Mouse (Mus musculus): ENCODE data around the gene Aktip. TPM values are rescaled to one million over a fixed set of nuclear protein-coding genes. Genes with fewer than 3 reads are reported as not detected.

Aktip gene
- total and polyA plus RNA-seq, 3 experiments, result 9.3 to 13.4 (median 13.3) TPM

DNA sequence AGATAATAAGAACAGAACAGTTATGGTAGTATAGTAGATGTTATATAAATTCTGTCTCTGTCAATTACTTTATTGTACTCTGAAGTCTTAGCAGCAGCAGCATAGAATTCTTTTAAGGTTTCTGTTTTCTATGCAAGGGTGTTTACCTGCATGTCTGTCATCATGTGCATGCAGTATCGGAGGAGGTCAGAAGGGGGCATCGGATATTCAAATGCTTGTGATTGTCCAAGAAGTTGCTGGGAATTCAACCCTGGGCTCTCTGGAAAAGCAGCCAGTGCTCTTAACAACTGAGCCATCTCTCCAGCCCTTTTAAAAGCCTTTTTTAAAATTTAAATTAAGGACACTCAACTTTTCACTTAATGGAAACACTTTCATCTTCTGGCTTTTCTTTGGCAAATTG lies 120.1 kb downstream of the Aktip start:
- H3K36me3 ChIP-seq (replicated peaks in 1 of 2; ENCODE audit: control insufficient read depth in 1 of 2, insufficient read depth in 1 of 2, low read length in 1 of 2), result peaks cover 34 to 48% of the 10 kb centered on the region in 2 experiments
- no peak for DNase-seq (ENCODE audit: extremely low read depth)
- peaks cover 2% of the 10 kb centered on the region for H3K79me2 ChIP-seq (replicated peaks; ENCODE audit: control insufficient read depth, extremely low read depth, insufficient read depth, poor library complexity, severe bottlenecking)
- H3K4me3 ChIP-seq (replicated peaks in 1 of 3; ENCODE audit: low read depth in 2 of 3, low read length in 2 of 3, poor library complexity in 1 of 3), result no peak overlapping the region
- no peak overlapping the region for H3K27ac ChIP-seq (ENCODE audit: insufficient read depth, low read depth)
- TF ChIP-seq CTCF (conservative IDR thresholded peaks at IDR 0.05 in 1 of 2, IDR thresholded peaks at IDR 0.05 in 1 of 2; ENCODE audit: low read depth in 2 of 2, low read length in 2 of 2) (peak in 1 of 2 experiments; percentile 45; a peak in 2 of 4 replicates), ZNF384 (IDR thresholded peaks at IDR 0.05; ENCODE audit: low read depth, low read length) (no peak)
- peaks cover 4 to 28% of the 10 kb centered on the region in 2 experiments; a peak in 3 of 4 replicates for H3K4me1 ChIP-seq (ENCODE audit: control insufficient read depth in 1 of 2, insufficient read depth in 2 of 2)
- no peak overlapping the region for H3K9ac ChIP-seq (ENCODE audit: insufficient read depth, low read depth)
- H3K27me3 ChIP-seq (replicated peaks), result no peaks in the 10 kb centered on the region
- no peaks in the 10 kb centered on the region for H3K9me3 ChIP-seq (replicated peaks; ENCODE audit: low read length)
- H3K4me2 ChIP-seq (ENCODE audit: insufficient read depth, low read depth, poor library complexity, severe bottlenecking), result no peak overlapping the region
- in situ Hi-C loops (cut with MboI; ENCODE audit: low pct_ligation_motif_present, low pct_unique_long_range_greater_than_20kb, low sequenced_read_pairs), result no loop called here
- dilution Hi-C loops (cut with MboI; ENCODE audit: extremely low pct_ligation_motif_present, extremely low pct_unique_long_range_greater_than_20kb, low sequenced_read_pairs), result no loop called here

GRCm38 (mm10) chr8:91077077-91077867 lies 122.5 kb downstream of the Aktip start:
- TF ChIP-seq CHD2 (IDR thresholded peaks at IDR 0.05; ENCODE audit: low read length) (no peak), E2F4 (IDR thresholded peaks at IDR 0.05; ENCODE audit: insufficient replicate concordance, low read depth, low read length) (no peak), GABPA (IDR thresholded peaks at IDR 0.05; ENCODE audit: insufficient replicate concordance, low read depth, low read length) (no peak), JUN (IDR thresholded peaks at IDR 0.05; ENCODE audit: insufficient read depth, low read depth, low read length) (no peak), MXI1 (IDR thresholded peaks at IDR 0.05; ENCODE audit: low read depth, low read length) (no peak), MAFK (IDR thresholded peaks at IDR 0.05; ENCODE audit: insufficient replicate concordance, low read length) (no peak), KAT2A (IDR thresholded peaks at IDR 0.05; ENCODE audit: insufficient replicate concordance, low read length) (no peak), CTCF (conservative IDR thresholded peaks at IDR 0.05 in 1 of 2, IDR thresholded peaks at IDR 0.05 in 1 of 2; ENCODE audit: low read depth in 2 of 2, low read length in 2 of 2) (no peak), MAX (IDR thresholded peaks at IDR 0.05; ENCODE audit: low read length) (no peak), USF1 (IDR thresholded peaks at IDR 0.05; ENCODE audit: low read depth, low read length) (no peak), RCOR1 (conservative IDR thresholded peaks at IDR 0.05; ENCODE audit: low read depth, low read length) (no peak), TBP (conservative IDR thresholded peaks at IDR 0.05; ENCODE audit: low read depth, low read length) (no peak), SIN3A (IDR thresholded peaks at IDR 0.05; ENCODE audit: low read length) (no peak), RAD21 (IDR thresholded peaks at IDR 0.05; ENCODE audit: low read depth, low read length) (no peak), TCF12 (IDR thresholded peaks at IDR 0.05; ENCODE audit: low read depth, low read length) (no peak), ETS1 (conservative IDR thresholded peaks at IDR 0.05; ENCODE audit: low read depth, low read length) (no peak), JUND (conservative IDR thresholded peaks at IDR 0.05; ENCODE audit: low read depth, low read length) (no peak), ZC3H11A (IDR thresholded peaks at IDR 0.05; ENCODE audit: low read depth, low read length) (no peak), MAZ (IDR thresholded peaks at IDR 0.05; ENCODE audit: low read depth, low read length) (no peak), NRF1 (IDR thresholded peaks at IDR 0.05; ENCODE audit: low read depth, low read length) (no peak)
- peaks cover 36 to 59% of the 10 kb centered on the region in 2 experiments for H3K36me3 ChIP-seq (replicated peaks in 1 of 2; ENCODE audit: control insufficient read depth in 1 of 2, insufficient read depth in 1 of 2, low read length in 1 of 2)
- H3K4me2 ChIP-seq (ENCODE audit: insufficient read depth, low read depth, poor library complexity, severe bottlenecking), result no peak overlapping the region

More at GRCm38 (mm10) chr8:91077077-91077867, 122.5 kb downstream of the Aktip start:
- in situ Hi-C loops (cut with MboI; ENCODE audit: low pct_ligation_motif_present, low pct_unique_long_range_greater_than_20kb, low sequenced_read_pairs) (no loop called here), dilution Hi-C loops (cut with MboI; ENCODE audit: extremely low pct_ligation_motif_present, extremely low pct_unique_long_range_greater_than_20kb, low sequenced_read_pairs) (no loop called here)
- Histone ChIP-seq H3K27ac (ENCODE audit: insufficient read depth, low read depth) (no peak overlapping the region), H3K4me1 (ENCODE audit: control insufficient read depth in 1 of 2, insufficient read depth in 2 of 2) (peaks cover 9 to 26% of the 10 kb centered on the region in 2 experiments), H3K9me3 (replicated peaks; ENCODE audit: low read length) (no peaks in the 10 kb centered on the region), H3K27me3 (replicated peaks) (no peaks in the 10 kb centered on the region), H3K9ac (ENCODE audit: insufficient read depth, low read depth) (no peak overlapping the region), H3K4me3 (replicated peaks in 1 of 3; ENCODE audit: low read depth in 2 of 3, low read length in 2 of 3, poor library complexity in 1 of 3) (no peak overlapping the region), H3K79me2 (replicated peaks; ENCODE audit: control insufficient read depth, extremely low read depth, insufficient read depth, poor library complexity, severe bottlenecking) (peaks cover 9% of the 10 kb centered on the region)
- no peak for DNase-seq (ENCODE audit: extremely low read depth)
